In the genomic region with DNA sequence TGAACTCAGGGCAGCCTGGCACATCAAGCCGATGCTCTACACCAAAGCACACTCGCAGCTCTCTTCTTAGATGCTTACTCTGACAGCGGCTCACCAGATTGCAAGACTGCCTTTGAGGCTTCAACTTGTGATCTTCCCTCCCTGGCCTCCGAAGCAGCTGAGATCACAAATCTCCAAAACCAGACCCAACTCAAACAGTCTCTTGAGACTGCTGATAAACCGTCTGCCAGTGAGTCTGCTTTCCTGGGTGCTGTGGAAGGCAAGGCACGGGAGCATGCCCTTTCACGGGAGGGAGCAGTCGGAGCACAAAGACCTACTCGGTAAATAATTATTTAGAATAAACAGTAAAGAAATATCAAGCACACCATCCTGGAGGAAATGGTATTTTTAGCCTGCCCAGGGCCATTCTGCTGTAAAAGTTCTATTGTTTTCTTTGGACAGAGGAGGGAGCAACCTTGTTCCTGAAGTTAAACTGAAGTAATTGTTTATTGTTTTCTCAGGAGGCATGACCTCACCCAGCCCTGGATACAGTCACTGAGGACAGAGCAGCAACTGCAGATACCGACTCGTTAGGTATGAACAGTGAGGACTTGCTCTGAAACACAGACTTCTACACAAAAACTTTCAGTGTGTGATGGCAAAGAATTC, we compare ENCODE assay signal across 10 mouse cellular contexts. TPM values are rescaled to one million over a fixed set of nuclear protein-coding genes. Genes with fewer than 3 reads are reported as not detected.
A peak's percentile ranks its signal among the peaks of the same experiment; 100 is the strongest.
DNase-seq lines count a peak whose midpoint lies in the region; ATAC-seq and TF ChIP-seq lines count a peak whose summit lies in the region.
"Had no signal": no experiment of that assay in that cellular context is flagged by ENCODE, and none has a peak within 500 bp of the region (broad histone marks: within the 10 kb centered on the region; RNA-seq: fewer than 3 reads in every experiment).

No protein-coding gene starts in this region.

- ATAC-seq in liver, embryonic 11.5 days (replicated peaks; ENCODE audit: low FRiP score), result peak; percentile 79
- ATAC-seq in midbrain, embryonic 11.5 days (ENCODE audit: low FRiP score), result no peak

- H3K4me1 ChIP-seq in spleen, adult 2 months (ENCODE audit: control insufficient read depth, insufficient read depth, insufficient read length), result no peaks in the 10 kb centered on the region
- H3K4me1 ChIP-seq in liver, embryonic 11.5 days (replicated peaks; ENCODE audit: control insufficient read depth, insufficient read depth, low read length), result peaks cover 14% of the 10 kb centered on the region
- H3K4me1 ChIP-seq in midbrain, embryonic 11.5 days (ENCODE audit: control insufficient read depth, insufficient read depth, low read length), result no peaks in the 10 kb centered on the region

- TF ChIP-seq POLR2A in spleen, adult 2 months (IDR thresholded peaks at IDR 0.05; ENCODE audit: low read depth, low read length), result no peak

- H3K27ac ChIP-seq in spleen, adult 2 months (ENCODE audit: insufficient read depth, low read length), result 0 out of 2 replicates have a peak overlapping the region, but pooled peaks have one; percentile 20
- H3K27ac ChIP-seq in liver, embryonic 11.5 days (ENCODE audit: low read depth, low read length), result no peak overlapping the region
- no peak overlapping the region for H3K27ac ChIP-seq in midbrain, embryonic 11.5 days (ENCODE audit: low read depth, low read length)
- H3K27ac ChIP-seq: limb, embryonic 13.5 days had no signal

- no peaks in the 10 kb centered on the region for H3K27me3 ChIP-seq in spleen, adult 2 months (ENCODE audit: control insufficient read depth, insufficient read depth, low read length)
- H3K27me3 ChIP-seq in liver, embryonic 11.5 days (replicated peaks; ENCODE audit: control insufficient read depth, insufficient read depth, low read length), result no peaks in the 10 kb centered on the region
- no peaks in the 10 kb centered on the region for H3K27me3 ChIP-seq in midbrain, embryonic 11.5 days (ENCODE audit: control insufficient read depth, insufficient read depth, low read length)
- H3K27me3 ChIP-seq: limb, embryonic 13.5 days had no signal

- H3K9ac ChIP-seq in liver, embryonic 11.5 days (ENCODE audit: low read depth, low read length), result no peak overlapping the region
- H3K9ac ChIP-seq in midbrain, embryonic 11.5 days (ENCODE audit: low read length), result no peak overlapping the region
- H3K9ac ChIP-seq: limb, embryonic 13.5 days had no signal

- DNase-seq in spleen, adult 2 months (ENCODE audit: low read depth in 1 of 2, low spot score in 2 of 2), result no peak
- no peak for DNase-seq in spleen, postnatal 4 days (ENCODE audit: low spot score in 2 of 2)
- DNase-seq in heart, adult 8-10 months (ENCODE audit: low spot score), result peak; percentile 61
- no peak for DNase-seq in liver, embryonic 11.5 days (ENCODE audit: low spot score)
- peak; percentile 32 for DNase-seq in yolk sac, embryonic 10.5 days (ENCODE audit: low spot score)
- DNase-seq in midbrain, embryonic 11.5 days (ENCODE audit: low spot score, missing footprints), result no peak
- no peak for DNase-seq in gastrocnemius, postnatal 4 days (ENCODE audit: low spot score in 2 of 2)
- DNase-seq in cerebellum, postnatal 36 days, result no peak
- DNase-seq: cerebellum, postnatal 14 days had no signal

- no peak overlapping the region for H3K4me3 ChIP-seq in spleen, adult 2 months (ENCODE audit: extremely low read depth, insufficient read depth, insufficient read length)
- no peak overlapping the region for H3K4me3 ChIP-seq in liver, embryonic 11.5 days (ENCODE audit: low read depth, low read length)
- H3K4me3 ChIP-seq in midbrain, embryonic 11.5 days (ENCODE audit: low read depth, low read length), result no peak overlapping the region
- H3K4me3 ChIP-seq: limb, embryonic 13.5 days had no signal

- no peaks in the 10 kb centered on the region for H3K9me3 ChIP-seq in liver, embryonic 11.5 days (ENCODE audit: control insufficient read depth, low read length)
- H3K9me3 ChIP-seq in midbrain, embryonic 11.5 days (ENCODE audit: control insufficient read depth, low read length), result no peaks in the 10 kb centered on the region
- H3K9me3 ChIP-seq: limb, embryonic 13.5 days had no signal

- 81% methylated on average over 11 of the region's 11 CpGs for WGBS in spleen, adult 2 months
- WGBS in liver, embryonic 11.5 days, result 30% methylated on average over 11 of the region's 11 CpGs
- 72% methylated on average over 11 of the region's 11 CpGs for WGBS in midbrain, embryonic 11.5 days

- no peak overlapping the region for H3K4me2 ChIP-seq in liver, embryonic 11.5 days
- no peak overlapping the region for H3K4me2 ChIP-seq in midbrain, embryonic 11.5 days
- H3K4me2 ChIP-seq: limb, embryonic 13.5 days had no signal

- H3K36me3 ChIP-seq in spleen, adult 2 months (ENCODE audit: control insufficient read depth, insufficient read depth, low read length), result no peaks in the 10 kb centered on the region
- no peaks in the 10 kb centered on the region for H3K36me3 ChIP-seq in liver, embryonic 11.5 days (ENCODE audit: control insufficient read depth, insufficient read depth, low read length)
- H3K36me3 ChIP-seq in midbrain, embryonic 11.5 days (ENCODE audit: control insufficient read depth, insufficient read depth, low read length), result no peaks in the 10 kb centered on the region

- no peak for TF ChIP-seq CTCF in spleen, adult 2 months (IDR thresholded peaks at IDR 0.05; ENCODE audit: extremely low read depth, insufficient read depth, insufficient read length, insufficient replicate concordance)

RNA-seq across cellular contexts. Expression of a gene that starts 41.8 kb away (rescaled TPM):
- 2.9 TPM in 2 replicates for polyA plus RNA-seq in spleen, adult 2 months (2012; rRNA removed)
- 10 to 100 TPM; 11.9 to 12.9 (median 12.3) TPM for total RNA-seq in heart, adult 8-10 months (2022)
- polyA plus RNA-seq in liver, embryonic 11.5 days (2014; fragmentation: Nextera tagmentation; extraction: Ambion mirVana), result 2.9 and 3.5 TPM in 2 replicates
- 1.1 and 1.4 TPM in 2 replicates for polyA plus RNA-seq in midbrain, embryonic 11.5 days (2014; fragmentation: Nextera tagmentation; extraction: Ambion mirVana)
- 1 to 10 TPM; 4.3 TPM for total RNA-seq in gastrocnemius, postnatal 4 days (2021)

Comparison
In these comparisons a context has a peak if more than half of its experiments do, and no peak if none do; other contexts are left out.
1. DNase-seq: peak in heart, adult 8-10 months (single experiment) and yolk sac, embryonic 10.5 days (single experiment); none in spleen, adult 2 months (0 of 2), spleen, postnatal 4 days (0 of 2), liver, embryonic 11.5 days (single experiment), midbrain, embryonic 11.5 days (single experiment), gastrocnemius, postnatal 4 days (0 of 2) and cerebellum, postnatal 36 days (0 of 2).